Mouse (Mus musculus): ENCODE measurements around the gene Snx9. TPM values are rescaled to one million over a fixed set of nuclear protein-coding genes. Genes with fewer than 3 reads are reported as not detected.

Snx9 gene
- polyA plus RNA-seq, 1 experiment from 2014 or later = 37.5 TPM

GRCm38 (mm10) chr17:5870002-5870401 is 28.9 kb downstream of the Snx9 start:
- Histone ChIP-seq H3K4me2 (ENCODE audit: low read depth, low read length) (no peak overlapping the region), H3K9ac (ENCODE audit: low read depth, low read length) (no peak overlapping the region), H3K9me3 (ENCODE audit: control insufficient read depth, low read length) (no peaks in the 10 kb centered on the region), H3K27ac (replicated peaks; ENCODE audit: low read depth, low read length) (no peak overlapping the region), H3K27me3 (replicated peaks; ENCODE audit: control insufficient read depth, insufficient read depth, low read length) (no peaks in the 10 kb centered on the region), H3K4me3 (ENCODE audit: low read depth, low read length) (no peak overlapping the region), H3K36me3 (ENCODE audit: control insufficient read depth, insufficient read depth, low read length) (no peaks in the 10 kb centered on the region), H3K4me1 (ENCODE audit: control insufficient read depth, insufficient read depth, low read length) (peaks cover 3% of the 10 kb centered on the region; the same call in 1 of the 2 replicates)
- ATAC-seq (ENCODE audit: low read depth) (no peak), DNase-seq (ENCODE audit: low spot score) (no peak)
- WGBS = 88% methylated on average over 5 of the region's 5 CpGs

- Histone ChIP-seq H3K4me3 (ENCODE audit: low read depth, low read length) (no peak overlapping the region), H3K27me3 (replicated peaks; ENCODE audit: control insufficient read depth, insufficient read depth, low read length) (no peaks in the 10 kb centered on the region), H3K36me3 (ENCODE audit: control insufficient read depth, insufficient read depth, low read length) (no peaks in the 10 kb centered on the region), H3K4me2 (ENCODE audit: low read depth, low read length) (no peak overlapping the region), H3K9me3 (ENCODE audit: control insufficient read depth, low read length) (no peaks in the 10 kb centered on the region), H3K4me1 (ENCODE audit: control insufficient read depth, insufficient read depth, low read length) (peaks cover 3% of the 10 kb centered on the region; the same call in 1 of the 2 replicates), H3K27ac (replicated peaks; ENCODE audit: low read depth, low read length) (no peak overlapping the region), H3K9ac (ENCODE audit: low read depth, low read length) (no peak overlapping the region)
- DNase-seq (ENCODE audit: low spot score) (no peak), ATAC-seq (ENCODE audit: low read depth) (no peak)
- 93% methylated on average over 11 of the region's 11 CpGs for WGBS
These were observed 29.6 kb downstream of the Snx9 start for GRCm38 (mm10) chr17:5870696-5871095.

- Histone ChIP-seq H3K4me2 (ENCODE audit: low read depth, low read length) (no peak overlapping the region), H3K9me3 (ENCODE audit: control insufficient read depth, low read length) (no peaks in the 10 kb centered on the region), H3K4me1 (ENCODE audit: control insufficient read depth, insufficient read depth, low read length) (peaks cover 3% of the 10 kb centered on the region; the same call in 1 of the 2 replicates), H3K36me3 (ENCODE audit: control insufficient read depth, insufficient read depth, low read length) (no peaks in the 10 kb centered on the region), H3K4me3 (ENCODE audit: low read depth, low read length) (no peak overlapping the region), H3K27me3 (replicated peaks; ENCODE audit: control insufficient read depth, insufficient read depth, low read length) (no peaks in the 10 kb centered on the region), H3K9ac (ENCODE audit: low read depth, low read length) (no peak overlapping the region), H3K27ac (replicated peaks; ENCODE audit: low read depth, low read length) (no peak overlapping the region)
- DNase-seq (ENCODE audit: low spot score) (peak; percentile 75), ATAC-seq (ENCODE audit: low read depth) (peak; percentile 74)
- 28% methylated on average over 12 of the region's 12 CpGs for WGBS
These were observed 31.4 kb downstream of the Snx9 start for GRCm38 (mm10) chr17:5872506-5872905.

GRCm38 (mm10) chr17:5874565-5874964 is 33.4 kb downstream of the Snx9 start:
- ATAC-seq (ENCODE audit: low read depth) (no peak), DNase-seq (ENCODE audit: low spot score) (no peak)
- no peak overlapping the region for H3K9ac ChIP-seq (ENCODE audit: low read depth, low read length)
- H3K27me3 ChIP-seq (replicated peaks; ENCODE audit: control insufficient read depth, insufficient read depth, low read length) = no peaks in the 10 kb centered on the region
- H3K4me2 ChIP-seq (ENCODE audit: low read depth, low read length) = no peak overlapping the region
- no peaks in the 10 kb centered on the region for H3K9me3 ChIP-seq (ENCODE audit: control insufficient read depth, low read length)
- peaks cover 3% of the 10 kb centered on the region; the same call in 1 of the 2 replicates for H3K4me1 ChIP-seq (ENCODE audit: control insufficient read depth, insufficient read depth, low read length)
- no peaks in the 10 kb centered on the region for H3K36me3 ChIP-seq (ENCODE audit: control insufficient read depth, insufficient read depth, low read length)
- H3K4me3 ChIP-seq (ENCODE audit: low read depth, low read length) = no peak overlapping the region
- WGBS = 97% methylated on average over 1 of the region's 1 CpGs
- no peak overlapping the region for H3K27ac ChIP-seq (replicated peaks; ENCODE audit: low read depth, low read length)

- WGBS = 70% methylated on average over 10 of the region's 10 CpGs
- H3K27me3 ChIP-seq (replicated peaks; ENCODE audit: control insufficient read depth, insufficient read depth, low read length) = no peaks in the 10 kb centered on the region
- H3K4me2 ChIP-seq (ENCODE audit: low read depth, low read length) = no peak overlapping the region
- ATAC-seq (ENCODE audit: low read depth) = no peak
- H3K27ac ChIP-seq (replicated peaks; ENCODE audit: low read depth, low read length) = no peak overlapping the region
- DNase-seq (ENCODE audit: low spot score) = no peak
- no peak overlapping the region for H3K9ac ChIP-seq (ENCODE audit: low read depth, low read length)
- H3K36me3 ChIP-seq (ENCODE audit: control insufficient read depth, insufficient read depth, low read length) = no peaks in the 10 kb centered on the region
- no peaks in the 10 kb centered on the region for H3K4me1 ChIP-seq (ENCODE audit: control insufficient read depth, insufficient read depth, low read length)
- no peaks in the 10 kb centered on the region for H3K9me3 ChIP-seq (ENCODE audit: control insufficient read depth, low read length)
- H3K4me3 ChIP-seq (ENCODE audit: low read depth, low read length) = no peak overlapping the region
These were observed 36.6 kb downstream of the Snx9 start for GRCm38 (mm10) chr17:5877611-5878157.

- ATAC-seq (ENCODE audit: low read depth) (no peak), DNase-seq (ENCODE audit: low spot score) (no peak)
- H3K27me3 ChIP-seq (replicated peaks; ENCODE audit: control insufficient read depth, insufficient read depth, low read length) = no peaks in the 10 kb centered on the region
- WGBS = 73% methylated on average over 4 of the region's 4 CpGs
- H3K4me3 ChIP-seq (ENCODE audit: low read depth, low read length) = no peak overlapping the region
- H3K36me3 ChIP-seq (ENCODE audit: control insufficient read depth, insufficient read depth, low read length) = no peaks in the 10 kb centered on the region
- H3K4me1 ChIP-seq (ENCODE audit: control insufficient read depth, insufficient read depth, low read length) = no peaks in the 10 kb centered on the region
- H3K9ac ChIP-seq (ENCODE audit: low read depth, low read length) = no peak overlapping the region
- H3K27ac ChIP-seq (replicated peaks; ENCODE audit: low read depth, low read length) = no peak overlapping the region
- no peak overlapping the region for H3K4me2 ChIP-seq (ENCODE audit: low read depth, low read length)
- no peaks in the 10 kb centered on the region for H3K9me3 ChIP-seq (ENCODE audit: control insufficient read depth, low read length)
These were observed 37.7 kb downstream of the Snx9 start for GRCm38 (mm10) chr17:5878878-5879277.

- DNase-seq (ENCODE audit: low spot score) = peak; percentile 66
- Histone ChIP-seq H3K27me3 (replicated peaks; ENCODE audit: control insufficient read depth, insufficient read depth, low read length) (no peaks in the 10 kb centered on the region), H3K4me3 (ENCODE audit: low read depth, low read length) (no peak overlapping the region), H3K9ac (ENCODE audit: low read depth, low read length) (no peak overlapping the region), H3K4me1 (ENCODE audit: control insufficient read depth, insufficient read depth, low read length) (peaks cover 6% of the 10 kb centered on the region), H3K27ac (replicated peaks; ENCODE audit: low read depth, low read length) (peak overlapping the region; percentile 61; the same call in 1 of the 2 replicates), H3K4me2 (ENCODE audit: low read depth, low read length) (no peak overlapping the region), H3K36me3 (ENCODE audit: control insufficient read depth, insufficient read depth, low read length) (no peaks in the 10 kb centered on the region), H3K9me3 (ENCODE audit: control insufficient read depth, low read length) (no peaks in the 10 kb centered on the region)
- ATAC-seq (ENCODE audit: low read depth) = peak; percentile 41; the same call in 1 of the 2 replicates
- 40% methylated on average over 8 of the region's 8 CpGs for WGBS
These were observed 44.3 kb downstream of the Snx9 start for GRCm38 (mm10) chr17:5885474-5885873.

- peaks cover 3% of the 10 kb centered on the region; the same call in 1 of the 2 replicates for H3K36me3 ChIP-seq (ENCODE audit: control insufficient read depth, insufficient read depth, low read length)
- H3K9me3 ChIP-seq (ENCODE audit: control insufficient read depth, low read length) = no peaks in the 10 kb centered on the region
- H3K27ac ChIP-seq (replicated peaks; ENCODE audit: low read depth, low read length) = peak overlapping the region; percentile 44; the same call in 1 of the 2 replicates
- no peak overlapping the region for H3K9ac ChIP-seq (ENCODE audit: low read depth, low read length)
- H3K4me1 ChIP-seq (ENCODE audit: control insufficient read depth, insufficient read depth, low read length) = peaks cover 6% of the 10 kb centered on the region
- no peak overlapping the region for H3K4me2 ChIP-seq (ENCODE audit: low read depth, low read length)
- WGBS = 74% methylated on average over 6 of the region's 6 CpGs
- H3K27me3 ChIP-seq (replicated peaks; ENCODE audit: control insufficient read depth, insufficient read depth, low read length) = no peaks in the 10 kb centered on the region
- no peak overlapping the region for H3K4me3 ChIP-seq (ENCODE audit: low read depth, low read length)
- DNase-seq (ENCODE audit: low spot score) = no peak
- ATAC-seq (ENCODE audit: low read depth) = no peak
These were observed 45.2 kb downstream of the Snx9 start for GRCm38 (mm10) chr17:5886181-5886810.
